Mouse (Mus musculus): ENCODE measurements around the gene Prkcq. TPM values are rescaled to one million over a fixed set of nuclear protein-coding genes. Genes with fewer than 3 reads are reported as not detected.

The Prkcq gene
- total RNA-seq, 2 experiments from 2014 or later, result 3.7 to 5.6 TPM

- DNase-seq, result peak in 1 of 2 experiments; percentile 36
Measured at GRCm38 (mm10) chr2:11187166-11187565, 15.3 kb downstream of the Prkcq start.

GRCm38 (mm10) chr2:11188279-11188678, 16.4 kb downstream of the Prkcq start:
- no peak for DNase-seq

GRCm38 (mm10) chr2:11189150-11189767, 17.4 kb downstream of the Prkcq start:
- no peak for DNase-seq

GRCm38 (mm10) chr2:11192281-11193098, 20.6 kb downstream of the Prkcq start:
- DNase-seq, result peak in 1 of 2 experiments; percentile 12

- peak in 1 of 2 experiments; percentile 17 for DNase-seq
Measured at GRCm38 (mm10) chr2:11193099-11193618, 21.3 kb downstream of the Prkcq start.

GRCm38 (mm10) chr2:11194732-11195340, 22.9 kb downstream of the Prkcq start:
- no peak for DNase-seq

GRCm38 (mm10) chr2:11196071-11196470, 24.2 kb downstream of the Prkcq start:
- no peak for DNase-seq

- no peak for DNase-seq
Measured at GRCm38 (mm10) chr2:11196952-11197559, 25.1 kb downstream of the Prkcq start.

GRCm38 (mm10) chr2:11199624-11200023, 27.7 kb downstream of the Prkcq start:
- DNase-seq, result no peak

- DNase-seq, result no peak
Measured at GRCm38 (mm10) chr2:11202841-11203240, 30.9 kb downstream of the Prkcq start.

- no peak for DNase-seq
Measured at GRCm38 (mm10) chr2:11203261-11203660, 31.4 kb downstream of the Prkcq start.

- DNase-seq, result no peak
Measured at GRCm38 (mm10) chr2:11204232-11204631, 32.3 kb downstream of the Prkcq start.

GRCm38 (mm10) chr2:11204961-11205360, 33.1 kb downstream of the Prkcq start:
- DNase-seq, result no peak

GRCm38 (mm10) chr2:11205720-11206119, 33.8 kb downstream of the Prkcq start:
- no peak for DNase-seq

GRCm38 (mm10) chr2:11208263-11208662, 36.4 kb downstream of the Prkcq start:
- DNase-seq, result no peak

GRCm38 (mm10) chr2:11209335-11209734, 37.4 kb downstream of the Prkcq start:
- no peak for DNase-seq

- no peak for DNase-seq
Measured at GRCm38 (mm10) chr2:11210241-11210916, 38.5 kb downstream of the Prkcq start.

GRCm38 (mm10) chr2:11211961-11212562, 40.2 kb downstream of the Prkcq start:
- no peak for DNase-seq

- DNase-seq, result no peak
Measured at GRCm38 (mm10) chr2:11216421-11216820, 44.5 kb downstream of the Prkcq start.

GRCm38 (mm10) chr2:11216847-11217246, 44.9 kb downstream of the Prkcq start:
- DNase-seq, result no peak

GRCm38 (mm10) chr2:11218122-11218521, 46.2 kb downstream of the Prkcq start:
- peak in 1 of 2 experiments; percentile 29 for DNase-seq

Measured in heart, adult 18-20 months (tissue).